Mouse (Mus musculus) adrenal gland, postnatal 25 days (tissue): ENCODE measurements around the gene 4933415F23Rik. TPM values are rescaled to one million over a fixed set of nuclear protein-coding genes. Genes with fewer than 3 reads are reported as not detected.
"Not testable (repeated sequence)": the region's sequence is repeated elsewhere in the genome, so short reads cannot be mapped to it uniquely, and the experiment has no call there.

ENCODE experiments used
- DNase-seq: peaks from one replicate; pipeline ENCODE4 v3.0.0; 2021; ENCODE audit warnings: mixed read lengths
- long read RNA-seq: library from polyadenylated mRNA; stranded (forward); transcript quantifications from one replicate; pipeline ENCODE4 v2.0.0, GENCODE M21; 2021
- total RNA-seq: library from RNA; stranded (reverse); gene quantifications from 2 replicates; pipeline ENCODE4 v1.2.3, GENCODE M21; 2021

Gene 4933415F23Rik
- total RNA-seq: not detected in 2 replicates
- long read RNA-seq: 0 reads

- DNase-seq: no peak
Measured at GRCm38 (mm10) chr1:23102021-23102420, at the start of gene 4933415F23Rik. Gene 4933415F23Rik, minus strand, starts transcription at chr1:23102253.

- no peak for DNase-seq
Measured at GRCm38 (mm10) chr1:23151722-23152121, 49.7 kb upstream of the 4933415F23Rik start.

- no peak for DNase-seq
Measured at GRCm38 (mm10) chr1:23146198-23146873, 44.3 kb upstream of the 4933415F23Rik start.

GRCm38 (mm10) chr1:23141121-23141811, 39.2 kb upstream of the 4933415F23Rik start:
- DNase-seq: no peak

GRCm38 (mm10) chr1:23140530-23140929, 38.5 kb upstream of the 4933415F23Rik start:
- not testable (repeated sequence) for DNase-seq

- DNase-seq: no peak
Measured at GRCm38 (mm10) chr1:23120901-23121300, 18.8 kb upstream of the 4933415F23Rik start.

- DNase-seq: no peak
Measured at GRCm38 (mm10) chr1:23119406-23119805, 17.4 kb upstream of the 4933415F23Rik start.

GRCm38 (mm10) chr1:23117423-23117822, 15.4 kb upstream of the 4933415F23Rik start:
- DNase-seq: no peak

- DNase-seq: no peak
Measured at GRCm38 (mm10) chr1:23109191-23109590, 7.1 kb upstream of the 4933415F23Rik start.

- DNase-seq: no peak
Measured at GRCm38 (mm10) chr1:23102881-23103280, 828 bp upstream of the 4933415F23Rik start.

- no peak for DNase-seq
Measured at GRCm38 (mm10) chr1:23099791-23100190, 2.3 kb downstream of the 4933415F23Rik start.

GRCm38 (mm10) chr1:23098451-23098850, 3.6 kb downstream of the 4933415F23Rik start:
- DNase-seq: no peak

- no peak for DNase-seq
Measured at GRCm38 (mm10) chr1:23097996-23098395, 4.1 kb downstream of the 4933415F23Rik start.

- DNase-seq: no peak
Measured at GRCm38 (mm10) chr1:23067715-23068114, 34.3 kb downstream of the 4933415F23Rik start.

- no peak for DNase-seq
Measured at GRCm38 (mm10) chr1:23064717-23065475, 37.2 kb downstream of the 4933415F23Rik start.

- DNase-seq: no peak
Measured at GRCm38 (mm10) chr1:23063946-23064345, 38.1 kb downstream of the 4933415F23Rik start.

- no peak for DNase-seq
Measured at GRCm38 (mm10) chr1:23061614-23062373, 40.3 kb downstream of the 4933415F23Rik start.

GRCm38 (mm10) chr1:23060056-23060455, 42.0 kb downstream of the 4933415F23Rik start:
- DNase-seq: no peak
